Mouse (Mus musculus): ENCODE results near the gene 9330182O14Rik. TPM values are rescaled to one million over a fixed set of nuclear protein-coding genes. Genes with fewer than 3 reads are reported as not detected.

The 9330182O14Rik gene
- polyA plus RNA-seq, 1 experiment from 2014 or later, result not detected

- Histone ChIP-seq H3K27me3 (ENCODE audit: control insufficient read depth, insufficient read depth, low read length) (no peaks in the 10 kb centered on the region), H3K4me3 (ENCODE audit: low read length) (no peak overlapping the region), H3K36me3 (ENCODE audit: control insufficient read depth, insufficient read depth) (no peaks in the 10 kb centered on the region), H3K9me3 (replicated peaks; ENCODE audit: control insufficient read depth, low read length) (no peaks in the 10 kb centered on the region), H3K27ac (ENCODE audit: low read length) (no peak overlapping the region), H3K4me1 (ENCODE audit: control insufficient read depth, insufficient read depth, low read length) (peaks cover 10% of the 10 kb centered on the region; the same call in 1 of the 2 replicates), H3K9ac (ENCODE audit: low read length) (no peak overlapping the region), H3K4me2 (ENCODE audit: low read depth, low read length) (peak overlapping the region; percentile 14; the same call in 1 of the 2 replicates)
- 59% methylated on average over 13 of the region's 13 CpGs for WGBS
- 0 out of 2 replicates have a peak, but pooled peaks have one; percentile 18 for ATAC-seq (replicated peaks; ENCODE audit: extremely low read depth, insufficient read depth, low FRiP score)
These were observed 35.5 kb downstream of the 9330182O14Rik start for GRCm38 (mm10) chr15:40169705-40170104.

DNA sequence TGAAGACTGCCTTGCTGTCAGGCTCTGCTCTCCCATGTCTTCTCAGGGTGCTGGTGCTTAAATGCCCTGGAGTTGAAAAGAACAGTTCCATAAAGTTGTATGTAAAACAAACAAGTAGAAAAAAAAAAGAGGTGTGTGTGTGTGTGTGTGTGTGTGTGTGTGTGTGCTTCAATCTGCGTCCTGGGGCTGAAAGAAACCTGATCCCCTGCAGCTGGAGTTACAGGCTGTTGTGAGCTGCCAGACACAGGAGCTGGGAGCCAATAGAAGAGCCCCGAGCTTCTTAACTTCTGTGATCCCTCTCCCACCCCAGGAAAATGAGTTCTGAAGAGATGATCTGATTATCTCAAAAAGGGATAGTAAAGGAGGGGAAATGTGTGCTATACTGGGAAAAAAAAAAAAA lies 45.3 kb downstream of the 9330182O14Rik start:
- H3K4me2 ChIP-seq (ENCODE audit: low read depth, low read length), result no peak overlapping the region
- H3K4me3 ChIP-seq (ENCODE audit: low read length), result no peak overlapping the region
- H3K9ac ChIP-seq (ENCODE audit: low read length), result no peak overlapping the region
- 18% methylated on average over 2 of the region's 2 CpGs for WGBS
- H3K9me3 ChIP-seq (replicated peaks; ENCODE audit: control insufficient read depth, low read length), result peaks cover 2% of the 10 kb centered on the region; the same call in 1 of the 2 replicates
- no peaks in the 10 kb centered on the region for H3K36me3 ChIP-seq (ENCODE audit: control insufficient read depth, insufficient read depth)
- H3K27me3 ChIP-seq (ENCODE audit: control insufficient read depth, insufficient read depth, low read length), result no peaks in the 10 kb centered on the region
- no peak for ATAC-seq (replicated peaks; ENCODE audit: extremely low read depth, insufficient read depth, low FRiP score)
- H3K4me1 ChIP-seq (ENCODE audit: control insufficient read depth, insufficient read depth, low read length), result no peaks in the 10 kb centered on the region
- no peak overlapping the region for H3K27ac ChIP-seq (ENCODE audit: low read length)

DNA sequence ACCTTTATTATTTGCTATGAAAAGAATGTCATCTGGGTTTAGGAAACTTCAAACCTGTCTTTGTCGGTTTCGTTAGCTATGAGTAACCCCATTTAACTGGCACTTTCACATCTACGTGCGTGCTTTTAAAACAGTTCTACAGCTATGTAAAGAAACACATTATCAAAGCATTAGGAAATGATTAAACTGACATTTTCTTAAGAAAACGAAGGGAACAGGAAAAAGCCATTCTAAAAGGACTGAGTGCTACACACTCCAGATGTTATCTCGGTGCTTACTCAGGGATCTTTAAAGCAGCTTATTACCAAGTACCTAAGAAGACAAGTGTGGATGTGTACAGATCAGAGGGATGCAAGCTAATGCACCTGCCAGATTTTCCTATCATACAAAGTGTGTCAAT lies 52.9 kb downstream of the 9330182O14Rik start:
- WGBS, result 56% methylated on average over 6 of the region's 6 CpGs
- no peaks in the 10 kb centered on the region for H3K36me3 ChIP-seq (ENCODE audit: control insufficient read depth, insufficient read depth)
- no peak for ATAC-seq (replicated peaks; ENCODE audit: extremely low read depth, insufficient read depth, low FRiP score)
- no peaks in the 10 kb centered on the region for H3K4me1 ChIP-seq (ENCODE audit: control insufficient read depth, insufficient read depth, low read length)
- H3K27ac ChIP-seq (ENCODE audit: low read length), result no peak overlapping the region
- H3K27me3 ChIP-seq (ENCODE audit: control insufficient read depth, insufficient read depth, low read length), result no peaks in the 10 kb centered on the region
- H3K9ac ChIP-seq (ENCODE audit: low read length), result no peak overlapping the region
- H3K9me3 ChIP-seq (replicated peaks; ENCODE audit: control insufficient read depth, low read length), result no peaks in the 10 kb centered on the region
- H3K4me2 ChIP-seq (ENCODE audit: low read depth, low read length), result no peak overlapping the region
- no peak overlapping the region for H3K4me3 ChIP-seq (ENCODE audit: low read length)

Small RNA genes lying within 50 kb of the gene (microRNA-seq; reads per million reads assigned to microRNA genes)
- not detected for gene Gm25958
